Mouse (Mus musculus) liver, embryonic 14 days (tissue): Measurements from ENCODE around the gene Mrpl22. TPM values are rescaled to one million over a fixed set of nuclear protein-coding genes. Genes with fewer than 3 reads are reported as not detected.

Source experiments
- polyA plus RNA-seq: library from polyadenylated mRNA; depleted of rRNA; stranded (reverse); fragments of >200 nt; gene quantifications from 2 replicates; pipeline ENCODE4 v1.2.3, GENCODE M21; 2012; rRNA removed

The Mrpl22 gene
- 68.9 and 70.7 TPM in 2 replicates for polyA plus RNA-seq

DNA sequence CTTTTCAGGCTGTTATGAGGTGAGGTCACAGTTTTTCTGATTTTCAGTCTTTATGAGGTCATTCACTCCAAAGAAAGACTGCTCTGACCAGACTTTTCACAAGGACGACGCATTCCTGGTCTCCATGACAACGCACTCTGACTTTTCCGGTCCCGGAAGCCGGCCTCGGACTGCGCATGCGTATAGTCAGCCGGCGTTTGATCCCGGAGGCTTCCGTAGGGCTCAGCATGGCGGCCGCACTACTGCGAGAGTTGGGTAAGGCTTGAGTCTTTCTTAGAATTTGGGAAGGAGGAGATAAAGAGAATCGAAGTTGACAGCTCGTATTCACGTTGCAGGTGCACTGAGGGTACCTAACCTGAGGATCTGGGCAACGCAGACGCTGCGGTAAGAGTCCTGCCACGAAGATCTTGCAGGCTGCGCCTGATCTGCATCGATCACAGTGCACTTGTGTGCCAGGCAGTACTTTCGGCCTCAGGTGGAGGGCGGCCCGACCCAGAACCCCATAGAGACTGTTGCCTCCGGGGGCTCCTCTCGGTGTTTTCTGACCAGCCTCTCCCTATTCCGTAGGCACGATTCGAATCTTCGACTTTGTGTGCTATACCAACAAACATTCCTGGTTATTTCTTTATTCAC is at the start of gene Mrpl22:
TSS of gene Mrpl22 (plus strand) at position 203 of the 633 bp plus-strand sequence.

DNA sequence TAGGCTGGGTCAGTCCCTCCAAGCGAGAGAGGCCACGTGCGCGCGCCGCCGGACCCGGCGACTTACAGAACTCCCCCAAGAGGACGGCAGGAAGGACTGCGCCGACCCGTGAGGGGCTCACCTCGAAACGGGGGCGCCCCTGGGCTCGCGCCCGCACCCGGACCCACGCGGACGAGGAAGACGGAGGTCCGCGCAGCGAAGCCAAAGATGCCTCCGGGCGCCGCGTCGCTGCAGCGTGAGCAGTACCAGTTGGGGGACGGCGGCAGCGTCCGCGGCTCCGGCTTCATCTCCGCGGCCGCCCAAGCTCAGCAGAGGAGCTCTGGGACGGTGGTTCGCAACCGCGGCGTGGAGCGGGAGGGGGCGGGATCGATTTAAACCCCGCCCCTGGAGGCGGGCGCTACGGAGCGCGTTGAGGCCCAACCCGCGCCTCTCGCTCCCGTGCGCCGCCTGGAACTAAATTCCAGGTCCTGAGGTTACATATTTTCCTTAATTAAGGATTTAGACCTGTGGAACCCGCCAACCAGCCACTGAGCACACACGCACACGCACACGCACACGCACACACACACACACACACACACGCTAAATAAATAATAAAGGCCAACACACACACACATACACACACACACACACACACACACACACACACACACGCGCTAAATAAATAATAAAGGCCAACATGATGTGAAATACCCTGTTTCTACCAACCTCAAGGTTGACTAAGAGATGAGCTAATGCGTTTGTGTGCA is 3.1 kb upstream of the Mrpl22 start, which contains the start of gene Gemin5:
TSS of gene Gemin5 (minus strand) at position 373 of the 749 bp plus-strand sequence.

DNA sequence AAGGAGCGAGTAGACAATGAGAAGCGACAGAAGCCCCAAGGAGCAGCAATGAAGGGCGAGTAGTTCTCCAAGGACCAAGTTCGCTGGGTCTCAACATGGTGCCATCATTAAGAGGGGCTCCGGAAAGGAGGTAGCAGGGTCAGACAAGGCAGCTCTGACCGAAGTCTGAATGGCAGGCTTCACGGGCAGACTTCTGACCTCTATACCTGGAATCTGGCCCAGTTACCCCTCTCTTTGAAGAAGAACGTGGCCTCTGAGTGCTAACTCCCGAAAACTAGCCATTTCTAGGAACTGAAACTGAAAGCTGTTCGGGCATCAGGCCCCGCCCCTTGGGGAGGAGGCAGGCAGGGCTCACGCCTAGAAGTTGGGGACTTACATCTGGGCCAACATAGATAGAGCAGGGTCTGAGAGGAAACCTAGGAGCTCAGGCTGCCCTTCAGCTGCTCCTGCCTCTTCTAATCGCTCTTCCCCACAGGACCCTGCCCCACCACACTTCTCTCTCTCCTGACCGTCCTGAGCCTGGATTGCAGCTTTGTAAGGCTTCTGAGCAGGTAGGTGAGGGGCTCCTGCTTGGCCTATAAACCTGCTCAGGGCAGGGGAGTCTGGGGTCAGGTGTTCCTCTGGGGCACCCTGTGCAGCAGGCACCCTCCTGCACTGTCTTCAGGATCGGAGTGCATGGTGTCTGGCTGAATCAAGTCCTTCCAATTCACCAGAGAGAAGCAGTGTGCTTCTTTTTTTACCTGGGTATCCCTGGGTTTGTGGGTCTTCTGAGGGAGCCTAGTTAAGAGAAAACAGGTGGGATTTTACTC is 28.0 kb downstream of the Mrpl22 start, which contains the start of the genes Igtp and Irgm2:
TSS of gene Igtp (plus strand) at position 328 of the 809 bp plus-strand sequence.
TSS of gene Irgm2 (plus strand) at position 390 of the 809 bp plus-strand sequence.

Other genes starting within 250 kb of the Mrpl22 start
- 24.5 and 26.5 TPM in 2 replicates for gene Larp1, start 162.6 kb upstream of the Mrpl22 start, polyA plus RNA-seq
- gene Gm12248, start 78.5 kb upstream of the Mrpl22 start, polyA plus RNA-seq = not detected in 2 replicates
- 24.6 and 27.2 TPM in 2 replicates for gene Cnot8, start 67.5 kb upstream of the Mrpl22 start, polyA plus RNA-seq
- gene Gemin5, start 3.1 kb upstream of the Mrpl22 start, polyA plus RNA-seq = 5.3 and 6.5 TPM in 2 replicates
- 5.5 and 8.0 TPM in 2 replicates for gene Igtp, start 27.9 kb downstream of the Mrpl22 start, polyA plus RNA-seq
- 3.3 and 4.7 TPM in 2 replicates for gene Irgm2, start 28.0 kb downstream of the Mrpl22 start, polyA plus RNA-seq
- 0.44 and 0.82 TPM in 2 replicates for gene 4930438A08Rik, start 103.1 kb downstream of the Mrpl22 start, polyA plus RNA-seq
- gene Zfp692, start 135.4 kb downstream of the Mrpl22 start, polyA plus RNA-seq = 17.1 and 18.8 TPM in 2 replicates
- gene Zfp672, start 158.7 kb downstream of the Mrpl22 start, polyA plus RNA-seq = 19.2 and 22.1 TPM in 2 replicates
- 8.1 and 9.0 TPM in 2 replicates for gene Sh3bp5l, start 159.1 kb downstream of the Mrpl22 start, polyA plus RNA-seq
- 0.03 TPM in 1 of 2 replicates, not detected in the other for gene Lypd8, start 207.4 kb downstream of the Mrpl22 start, polyA plus RNA-seq
- gene 1810065E05Rik, start 249.4 kb downstream of the Mrpl22 start, polyA plus RNA-seq = not detected in 2 replicates